Mouse (Mus musculus) olfactory bulb, adult 2 months (tissue): Measurements from ENCODE around the gene Nr2f2.

Experiments
- CTCF ChIP-seq: fragments of 200-500 bp; IDR thresholded peaks from 2 replicates; pipeline ENCODE4 v1.5.1; 2012; ENCODE audit warnings: low read depth, mild to moderate bottlenecking, low read length, moderate library complexity; ENCODE audit not compliant: insufficient read depth
- POLR2A ChIP-seq: fragments of 200-500 bp; IDR thresholded peaks from 2 replicates; pipeline ENCODE4 v1.6.1; 2012; ENCODE audit warnings: mild to moderate bottlenecking, low read depth, low read length, moderate library complexity; ENCODE audit not compliant: insufficient read depth

- TF ChIP-seq POLR2A (no peak), CTCF (peak; percentile 89)
Measured at GRCm38 (mm10) chr7:70334836-70335235, 31.7 kb downstream of the Nr2f2 start.
